Mouse (Mus musculus) kidney, postnatal 4 days (tissue): Measurements from ENCODE around the gene Ranbp10.
A peak's percentile ranks its signal among the peaks of the same experiment; 100 is the strongest.

Experiments used
- DNase-seq, 2 experiments: peaks; one replicate each; pipeline ENCODE4 v3.0.0; 2021; ENCODE audit warnings: mixed read lengths in 2 of 2

The Ranbp10 gene

DNA sequence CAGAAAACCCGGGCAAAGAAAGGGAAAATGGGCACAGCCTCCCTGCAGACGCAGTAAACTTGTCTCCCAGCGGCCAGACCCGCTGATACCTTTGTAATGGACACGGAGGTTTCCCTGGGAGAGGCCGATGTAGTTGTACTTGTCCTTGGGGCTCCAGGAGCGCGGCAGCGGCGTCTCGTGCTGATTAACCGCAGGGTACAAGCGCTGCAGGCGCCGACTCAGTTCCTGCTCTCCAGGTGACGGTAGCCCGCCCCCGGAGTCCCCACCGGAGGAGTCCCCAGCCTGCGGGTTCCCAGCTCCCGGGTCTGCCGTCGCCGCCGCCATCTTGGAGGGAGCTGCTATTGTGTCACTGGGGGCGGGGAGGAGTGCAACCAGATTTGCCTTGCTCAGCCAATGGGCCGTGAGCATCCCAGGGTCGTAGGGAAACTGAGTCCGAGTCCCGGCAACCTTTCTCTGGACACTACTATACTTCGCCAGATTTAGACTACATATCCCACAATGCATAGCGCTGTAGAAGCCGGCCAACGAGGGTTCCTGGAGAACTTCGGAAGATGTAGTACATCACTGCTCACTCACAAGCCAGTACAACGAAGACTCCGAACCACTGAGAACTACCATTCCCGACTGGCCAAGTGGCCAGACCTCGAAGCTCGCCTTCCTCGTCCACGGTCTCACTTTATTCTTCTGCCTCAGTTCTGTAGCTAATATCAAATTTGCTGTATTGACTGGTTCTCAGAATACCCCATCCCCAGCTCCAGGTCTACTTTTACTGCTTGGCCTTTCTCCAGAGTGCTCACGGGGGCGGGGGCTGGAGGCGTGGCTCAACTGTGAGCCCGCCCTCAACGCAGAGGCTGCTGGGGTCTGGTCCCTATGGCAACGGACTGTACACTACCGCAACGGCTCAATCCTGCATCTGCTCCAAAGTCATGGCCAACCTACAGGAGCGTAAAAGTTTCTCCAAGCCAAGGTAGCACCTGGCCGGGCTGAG lies at the start of gene Ranbp10, which contains the start of gene Tsnaxip1:
Ranbp10 (minus strand) TSS at position 490 of the 988 bp plus-strand sequence.
Tsnaxip1 (plus strand) TSS at position 871 of the 988 bp plus-strand sequence.
- peak; percentile 94 to 97 for DNase-seq

- DNase-seq, result no peak
Measured at GRCm38 (mm10) chr8:105874301-105874700, 47.2 kb upstream of the Ranbp10 start.

- DNase-seq, result peak in 1 of 2 experiments; percentile 18
Measured at GRCm38 (mm10) chr8:105866364-105867029, 39.3 kb upstream of the Ranbp10 start.

- peak; percentile 27 to 55 for DNase-seq
Measured at GRCm38 (mm10) chr8:105861951-105862350, 34.8 kb upstream of the Ranbp10 start.

DNA sequence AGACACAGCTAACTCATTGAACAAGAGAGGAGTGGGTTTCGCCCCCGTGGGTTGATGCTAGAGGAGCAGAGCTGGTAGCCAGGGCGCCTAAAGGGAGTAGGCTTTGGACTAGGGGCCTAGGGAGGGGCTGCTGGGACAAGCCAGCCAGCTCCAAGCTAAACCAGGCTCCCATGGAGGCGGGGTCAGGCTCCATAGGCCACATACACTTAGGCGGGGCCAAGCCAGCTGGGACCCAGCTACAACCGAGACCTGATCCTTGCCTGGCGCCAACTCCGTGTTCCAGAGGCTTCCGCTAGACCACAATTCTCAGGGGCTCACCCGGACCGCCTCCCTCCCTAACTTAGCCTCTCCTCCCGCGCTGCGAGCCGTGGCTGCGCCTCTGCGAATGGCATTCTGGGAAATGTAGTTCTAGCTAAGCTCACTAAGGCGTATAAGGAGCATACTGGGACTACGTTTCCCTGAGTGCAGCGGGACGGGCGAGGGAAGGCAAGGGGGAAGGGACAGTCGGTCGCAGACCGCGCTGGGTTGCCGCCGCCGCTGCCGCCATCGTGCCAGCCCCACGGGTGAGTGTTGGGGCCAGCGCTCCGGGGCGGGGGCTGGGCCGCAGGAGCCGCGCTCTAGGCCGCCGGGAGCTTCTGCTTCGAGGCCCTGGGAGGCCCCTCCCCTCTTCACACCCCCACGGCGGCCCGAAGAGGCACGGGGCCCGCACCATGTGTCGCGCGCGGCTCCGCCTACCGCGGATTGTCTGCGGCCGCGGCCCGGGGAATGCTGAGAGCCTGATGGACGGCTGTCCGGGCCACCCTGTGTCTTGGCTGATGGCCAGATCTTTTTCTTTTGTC lies 33.2 kb upstream of the Ranbp10 start, which contains the start of gene Nutf2:
Nutf2 (plus strand) TSS at position 438 of the 839 bp plus-strand sequence.
- DNase-seq, result peak; percentile 95 to 98

DNA sequence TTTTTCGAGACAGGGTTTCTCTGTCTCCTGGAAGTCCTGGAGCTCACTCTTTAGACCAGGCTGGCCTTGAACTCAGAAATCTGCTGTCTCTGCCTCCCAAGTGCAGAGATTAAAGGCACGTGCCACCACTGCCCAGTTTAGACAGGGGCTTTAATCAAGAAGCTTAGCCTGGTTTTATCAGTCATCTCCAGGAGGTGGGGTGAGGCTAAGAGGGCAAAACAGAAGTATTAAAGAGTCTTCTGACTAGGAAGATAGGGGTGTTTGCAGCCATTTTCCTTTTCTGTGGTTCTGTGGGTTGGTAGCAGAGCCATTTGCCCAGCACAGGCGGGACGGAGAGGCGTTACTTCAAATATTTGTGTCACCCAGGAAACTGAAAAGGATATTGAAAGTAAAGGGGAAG lies 32.2 kb upstream of the Ranbp10 start:
- no peak for DNase-seq

GRCm38 (mm10) chr8:105858495-105858894 lies 31.3 kb upstream of the Ranbp10 start:
- no peak for DNase-seq

- no peak for DNase-seq
Measured at GRCm38 (mm10) chr8:105856168-105856835, 29.2 kb upstream of the Ranbp10 start.

GRCm38 (mm10) chr8:105855248-105856167 lies 28.4 kb upstream of the Ranbp10 start:
- DNase-seq, result peak; percentile 67 to 79

- DNase-seq, result peak; percentile 95 to 97
Measured at GRCm38 (mm10) chr8:105854715-105855216, 27.6 kb upstream of the Ranbp10 start, which contains the start of gene Thap11. TSS of gene Thap11 (plus strand) at chr8:105855132.

- peak; percentile 20 to 41 for DNase-seq
Measured at GRCm38 (mm10) chr8:105854303-105854702, 27.2 kb upstream of the Ranbp10 start.

- DNase-seq, result no peak
Measured at GRCm38 (mm10) chr8:105853178-105853577, 26.0 kb upstream of the Ranbp10 start, which contains the start of gene Cenpt. TSS of gene Cenpt (minus strand) at chr8:105853278.

GRCm38 (mm10) chr8:105852146-105852729 lies 25.1 kb upstream of the Ranbp10 start:
- no peak for DNase-seq

- peak; percentile 94 to 95 for DNase-seq
Measured at GRCm38 (mm10) chr8:105851651-105852143, 24.5 kb upstream of the Ranbp10 start.

GRCm38 (mm10) chr8:105850611-105851010 lies 23.5 kb upstream of the Ranbp10 start:
- no peak for DNase-seq

- DNase-seq, result no peak
Measured at GRCm38 (mm10) chr8:105850014-105850413, 22.9 kb upstream of the Ranbp10 start.

GRCm38 (mm10) chr8:105846678-105847077 lies 19.5 kb upstream of the Ranbp10 start:
- no peak for DNase-seq

DNA sequence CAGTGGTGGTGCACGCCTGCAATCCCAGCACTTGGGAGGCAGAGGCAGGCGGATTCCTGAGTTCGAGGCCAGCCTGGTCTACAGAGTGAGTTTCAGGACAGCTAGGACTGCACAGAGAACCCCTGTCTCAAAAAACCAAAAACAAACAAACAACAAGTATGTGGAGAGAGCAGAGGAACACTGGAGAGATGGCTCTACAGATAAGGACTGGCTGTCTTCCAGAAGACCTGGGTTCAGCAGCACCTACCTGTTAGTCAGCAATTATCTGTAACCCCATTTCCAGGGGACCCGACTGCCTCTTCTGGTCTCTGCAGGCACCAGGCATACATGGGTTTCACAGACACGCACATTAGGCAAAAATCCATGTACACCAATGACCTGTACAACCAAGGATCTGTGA lies 12.1 kb upstream of the Ranbp10 start:
- no peak for DNase-seq

GRCm38 (mm10) chr8:105836991-105837390 lies 9.8 kb upstream of the Ranbp10 start:
- DNase-seq, result no peak

- DNase-seq, result peak; percentile 80 to 83
Measured at GRCm38 (mm10) chr8:105835318-105835717, 8.2 kb upstream of the Ranbp10 start.
